Mouse (Mus musculus): ENCODE measurements around the gene Tmem259. TPM values are rescaled to one million over a fixed set of nuclear protein-coding genes. Genes with fewer than 3 reads are reported as not detected.

Tmem259 gene
- total and polyA plus RNA-seq, 2 experiments = 35.7 to 259 TPM

DNA sequence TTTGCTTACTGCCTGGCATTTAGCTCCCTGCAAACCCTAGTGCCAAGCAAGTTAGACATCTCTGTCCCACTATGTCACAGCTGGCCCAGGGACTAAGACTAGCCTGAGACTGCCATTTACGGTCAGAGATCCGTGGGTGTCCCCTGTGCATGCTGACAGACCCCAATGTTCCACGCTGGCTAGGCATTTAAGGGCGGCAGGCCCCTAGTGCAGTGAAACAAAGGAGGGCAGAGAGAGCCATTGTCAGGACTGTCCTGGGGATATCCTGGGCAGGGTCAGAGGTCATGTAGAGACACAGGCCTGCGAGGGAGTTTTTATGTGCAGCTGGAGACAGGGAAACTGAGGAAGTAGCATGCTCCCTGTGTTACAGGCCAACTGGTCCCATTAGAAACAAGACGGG, 50.3 kb downstream of the Tmem259 start:
- Histone ChIP-seq H3K27ac (replicated peaks; ENCODE audit: insufficient read depth, low read depth, low read length) (no peak overlapping the region), H3K36me3 (ENCODE audit: control insufficient read depth, insufficient read depth, low read length) (no peaks in the 10 kb centered on the region), H3K27me3 (ENCODE audit: control insufficient read depth, insufficient read depth, low read length) (no peaks in the 10 kb centered on the region), H3K79me2 (ENCODE audit: control insufficient read depth, insufficient read depth, low read length) (no peaks in the 10 kb centered on the region; the same call in 1 of the 2 replicates), H3K4me3 (ENCODE audit: insufficient read depth, low read depth, low read length) (no peak overlapping the region), H3K9ac (ENCODE audit: low read depth, low read length) (no peak overlapping the region), H3K4me1 (ENCODE audit: control insufficient read depth, insufficient read depth, low read length) (peaks cover 31% of the 10 kb centered on the region)
- DNase-seq (ENCODE audit: extremely low read depth, low read depth, low spot score) = no peak
- TF ChIP-seq CTCF (IDR thresholded peaks at IDR 0.05; ENCODE audit: low read depth, low read length) (no peak), POLR2A (IDR thresholded peaks at IDR 0.05; ENCODE audit: extremely low read depth, insufficient read depth, low read length) (no peak)
- WGBS = 40% methylated on average over 6 of the region's 6 CpGs

DNA sequence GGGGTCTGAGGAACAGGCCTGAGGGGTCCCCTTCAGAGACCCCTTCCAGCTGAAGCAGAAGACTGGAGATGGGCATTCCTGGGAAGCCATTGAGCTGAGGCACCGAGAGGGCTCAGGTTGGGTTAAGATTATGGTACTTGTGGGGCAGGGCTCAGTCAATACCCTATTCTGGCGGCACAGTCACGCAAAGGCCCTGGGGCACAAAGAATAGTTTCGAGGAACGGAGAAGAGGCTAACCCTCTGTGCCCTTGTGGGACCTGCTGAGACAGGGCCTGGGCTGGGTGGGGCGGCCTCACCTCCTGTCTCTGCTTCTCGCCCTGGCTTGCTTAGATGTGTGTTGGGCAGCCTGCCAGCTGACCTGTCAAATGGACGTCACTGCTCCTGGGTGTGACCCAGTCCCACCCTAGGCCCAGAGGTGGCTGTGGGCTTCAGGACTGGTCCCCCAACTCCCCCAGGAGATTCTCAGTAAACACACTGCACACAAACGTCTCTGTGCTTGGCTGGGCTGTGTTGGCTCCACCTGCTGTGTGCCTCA, 50.9 kb downstream of the Tmem259 start:
- Histone ChIP-seq H3K27me3 (ENCODE audit: control insufficient read depth, insufficient read depth, low read length) (no peaks in the 10 kb centered on the region), H3K9ac (ENCODE audit: low read depth, low read length) (no peak overlapping the region), H3K79me2 (ENCODE audit: control insufficient read depth, insufficient read depth, low read length) (no peaks in the 10 kb centered on the region; the same call in 1 of the 2 replicates), H3K4me3 (ENCODE audit: insufficient read depth, low read depth, low read length) (no peak overlapping the region), H3K36me3 (ENCODE audit: control insufficient read depth, insufficient read depth, low read length) (no peaks in the 10 kb centered on the region), H3K4me1 (ENCODE audit: control insufficient read depth, insufficient read depth, low read length) (peaks cover 35% of the 10 kb centered on the region), H3K27ac (replicated peaks; ENCODE audit: insufficient read depth, low read depth, low read length) (no peak overlapping the region)
- 60% methylated on average over 9 of the region's 9 CpGs for WGBS
- no peak for TF ChIP-seq POLR2A (IDR thresholded peaks at IDR 0.05; ENCODE audit: extremely low read depth, insufficient read depth, low read length)
- no peak for TF ChIP-seq CTCF (IDR thresholded peaks at IDR 0.05; ENCODE audit: low read depth, low read length)
- no peak for DNase-seq (ENCODE audit: extremely low read depth, low read depth, low spot score)

DNA sequence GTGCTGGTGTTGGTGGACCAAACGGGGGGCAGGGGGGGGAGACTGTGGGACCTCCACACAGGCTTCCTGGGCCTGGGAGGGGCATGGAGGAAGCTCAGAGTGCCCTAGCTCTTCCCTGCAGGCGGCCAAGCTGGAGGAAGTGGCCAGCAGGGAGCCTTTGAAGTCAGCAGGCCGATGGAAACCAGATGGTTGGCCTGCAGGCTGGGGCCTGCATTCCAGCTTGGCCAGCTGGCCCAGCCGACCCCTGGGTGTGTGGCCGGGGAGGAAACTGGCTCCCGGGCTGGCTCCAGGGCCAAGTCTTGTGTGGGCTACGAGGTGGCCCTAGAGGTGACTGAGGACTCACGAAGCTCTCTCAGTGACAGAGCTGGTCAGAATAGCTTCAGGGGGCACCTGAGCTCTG, 51.4 kb downstream of the Tmem259 start:
- no peaks in the 10 kb centered on the region for H3K36me3 ChIP-seq (ENCODE audit: control insufficient read depth, insufficient read depth, low read length)
- DNase-seq (ENCODE audit: extremely low read depth, low read depth, low spot score) = no peak
- peaks cover 34% of the 10 kb centered on the region for H3K4me1 ChIP-seq (ENCODE audit: control insufficient read depth, insufficient read depth, low read length)
- no peaks in the 10 kb centered on the region for H3K27me3 ChIP-seq (ENCODE audit: control insufficient read depth, insufficient read depth, low read length)
- WGBS = 42% methylated on average over 8 of the region's 8 CpGs
- H3K27ac ChIP-seq (replicated peaks; ENCODE audit: insufficient read depth, low read depth, low read length) = no peak overlapping the region
- H3K79me2 ChIP-seq (ENCODE audit: control insufficient read depth, insufficient read depth, low read length) = no peaks in the 10 kb centered on the region
- no peak overlapping the region for H3K9ac ChIP-seq (ENCODE audit: low read depth, low read length)
- TF ChIP-seq CTCF (IDR thresholded peaks at IDR 0.05; ENCODE audit: low read depth, low read length) (no peak), POLR2A (IDR thresholded peaks at IDR 0.05; ENCODE audit: extremely low read depth, insufficient read depth, low read length) (no peak)
- no peak overlapping the region for H3K4me3 ChIP-seq (ENCODE audit: insufficient read depth, low read depth, low read length)

DNA sequence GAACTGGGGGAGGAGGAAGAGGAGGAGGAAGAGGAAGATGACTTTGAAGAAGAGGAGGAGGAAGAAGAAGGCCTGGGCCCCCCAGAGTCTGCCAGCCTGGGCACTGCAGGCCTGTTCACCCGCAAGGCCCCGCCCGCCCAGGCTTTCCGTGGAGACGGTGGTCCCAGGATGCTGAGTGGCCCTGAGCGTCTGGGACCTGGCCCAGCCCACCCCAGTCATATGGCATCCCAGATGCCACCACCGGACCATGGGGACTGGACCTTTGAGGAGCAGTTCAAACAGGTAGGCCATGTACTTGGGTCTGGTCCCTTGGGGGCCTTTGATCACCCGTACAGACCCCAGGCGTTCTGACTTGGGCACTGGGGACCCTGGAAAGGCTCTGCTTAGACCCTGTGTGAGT, 52.3 kb downstream of the Tmem259 start:
- Histone ChIP-seq H3K36me3 (ENCODE audit: control insufficient read depth, insufficient read depth, low read length) (no peaks in the 10 kb centered on the region), H3K27ac (replicated peaks; ENCODE audit: insufficient read depth, low read depth, low read length) (no peak overlapping the region), H3K79me2 (ENCODE audit: control insufficient read depth, insufficient read depth, low read length) (no peaks in the 10 kb centered on the region), H3K9ac (ENCODE audit: low read depth, low read length) (no peak overlapping the region), H3K27me3 (ENCODE audit: control insufficient read depth, insufficient read depth, low read length) (no peaks in the 10 kb centered on the region), H3K4me3 (ENCODE audit: insufficient read depth, low read depth, low read length) (no peak overlapping the region), H3K4me1 (ENCODE audit: control insufficient read depth, insufficient read depth, low read length) (peaks cover 29% of the 10 kb centered on the region)
- 96% methylated on average over 9 of the region's 9 CpGs for WGBS
- DNase-seq (ENCODE audit: extremely low read depth, low read depth, low spot score) = no peak
- TF ChIP-seq CTCF (IDR thresholded peaks at IDR 0.05; ENCODE audit: low read depth, low read length) (no peak), POLR2A (IDR thresholded peaks at IDR 0.05; ENCODE audit: extremely low read depth, insufficient read depth, low read length) (no peak)

DNA sequence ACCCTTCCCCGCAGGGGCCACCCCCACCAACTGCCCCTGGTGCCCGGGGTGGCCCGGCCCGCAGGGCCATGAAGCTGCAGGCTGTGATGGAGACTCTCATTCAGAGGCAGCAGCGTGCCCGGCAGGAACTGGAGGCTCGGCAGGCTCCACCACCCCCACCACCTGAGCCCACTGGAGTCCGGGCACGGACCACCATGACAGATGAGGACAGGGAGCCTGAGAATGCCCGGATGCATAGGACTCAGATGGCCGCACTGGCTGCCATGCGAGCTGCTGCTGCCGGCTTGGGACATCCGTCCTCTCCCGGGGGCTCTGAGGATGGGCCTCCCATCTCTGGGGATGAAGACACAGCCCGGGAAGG, 53.3 kb downstream of the Tmem259 start:
- Histone ChIP-seq H3K27ac (replicated peaks; ENCODE audit: insufficient read depth, low read depth, low read length) (no peak overlapping the region), H3K27me3 (ENCODE audit: control insufficient read depth, insufficient read depth, low read length) (no peaks in the 10 kb centered on the region), H3K9ac (ENCODE audit: low read depth, low read length) (no peak overlapping the region), H3K36me3 (ENCODE audit: control insufficient read depth, insufficient read depth, low read length) (no peaks in the 10 kb centered on the region), H3K4me1 (ENCODE audit: control insufficient read depth, insufficient read depth, low read length) (peaks cover 25% of the 10 kb centered on the region), H3K79me2 (ENCODE audit: control insufficient read depth, insufficient read depth, low read length) (no peaks in the 10 kb centered on the region), H3K4me3 (ENCODE audit: insufficient read depth, low read depth, low read length) (no peak overlapping the region)
- no peak for DNase-seq (ENCODE audit: extremely low read depth, low read depth, low spot score)
- WGBS = 98% methylated on average over 16 of the region's 16 CpGs
- no peak for TF ChIP-seq CTCF (IDR thresholded peaks at IDR 0.05; ENCODE audit: low read depth, low read length)
- no peak for TF ChIP-seq POLR2A (IDR thresholded peaks at IDR 0.05; ENCODE audit: extremely low read depth, insufficient read depth, low read length)

DNA sequence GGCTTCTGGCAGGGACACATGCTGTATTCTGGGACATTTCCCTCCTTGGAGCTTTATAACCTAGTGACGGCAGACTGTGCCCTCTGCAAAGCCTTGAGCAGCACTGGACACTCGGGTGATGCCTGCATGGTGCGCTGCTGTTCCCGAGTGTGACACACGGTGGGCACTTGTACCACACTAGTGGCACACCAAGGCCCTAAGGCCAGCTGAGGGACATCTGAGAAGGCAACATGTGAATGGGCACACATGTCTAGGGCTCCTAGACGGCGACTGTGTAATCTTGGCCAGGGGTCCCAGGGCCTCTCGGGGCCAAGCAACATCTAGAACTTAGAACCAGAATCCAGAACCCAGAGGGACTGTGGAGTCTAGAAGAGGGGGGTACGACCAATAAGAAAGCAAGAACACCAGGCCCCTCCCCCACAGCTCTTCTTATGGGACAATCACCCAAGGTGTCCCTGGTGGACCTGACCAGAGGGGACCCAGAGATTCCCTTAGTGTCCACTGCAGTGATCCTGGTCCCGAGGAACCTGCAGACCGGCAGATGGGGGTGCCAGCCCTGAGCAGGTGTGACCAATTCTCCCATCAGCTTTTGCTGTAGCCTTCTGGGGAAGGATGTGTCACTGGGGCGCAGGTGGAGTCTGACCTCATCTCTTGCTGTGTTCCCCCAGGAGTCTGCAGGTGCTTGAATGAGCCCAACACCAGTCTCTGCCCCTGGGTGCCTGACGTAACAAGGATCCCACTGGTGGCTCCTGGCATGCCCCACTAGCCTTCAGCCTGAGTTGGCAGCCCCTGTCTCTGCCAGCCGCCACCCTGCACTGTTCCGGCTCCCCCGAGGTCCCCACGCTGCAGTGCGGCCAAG, 53.9 kb downstream of the Tmem259 start:
- H3K36me3 ChIP-seq (ENCODE audit: control insufficient read depth, insufficient read depth, low read length) = no peaks in the 10 kb centered on the region
- peaks cover 24% of the 10 kb centered on the region for H3K4me1 ChIP-seq (ENCODE audit: control insufficient read depth, insufficient read depth, low read length)
- H3K4me3 ChIP-seq (ENCODE audit: insufficient read depth, low read depth, low read length) = no peak overlapping the region
- TF ChIP-seq CTCF (IDR thresholded peaks at IDR 0.05; ENCODE audit: low read depth, low read length) (no peak), POLR2A (IDR thresholded peaks at IDR 0.05; ENCODE audit: extremely low read depth, insufficient read depth, low read length) (no peak)
- H3K79me2 ChIP-seq (ENCODE audit: control insufficient read depth, insufficient read depth, low read length) = no peaks in the 10 kb centered on the region
- WGBS = 90% methylated on average over 18 of the region's 18 CpGs
- no peak for DNase-seq (ENCODE audit: extremely low read depth, low read depth, low spot score)
- no peaks in the 10 kb centered on the region for H3K27me3 ChIP-seq (ENCODE audit: control insufficient read depth, insufficient read depth, low read length)
- H3K9ac ChIP-seq (ENCODE audit: low read depth, low read length) = no peak overlapping the region
- no peak overlapping the region for H3K27ac ChIP-seq (replicated peaks; ENCODE audit: insufficient read depth, low read depth, low read length)
